Mouse (Mus musculus): Measurements from ENCODE around the gene Cnn3.

Cnn3 gene

DNA sequence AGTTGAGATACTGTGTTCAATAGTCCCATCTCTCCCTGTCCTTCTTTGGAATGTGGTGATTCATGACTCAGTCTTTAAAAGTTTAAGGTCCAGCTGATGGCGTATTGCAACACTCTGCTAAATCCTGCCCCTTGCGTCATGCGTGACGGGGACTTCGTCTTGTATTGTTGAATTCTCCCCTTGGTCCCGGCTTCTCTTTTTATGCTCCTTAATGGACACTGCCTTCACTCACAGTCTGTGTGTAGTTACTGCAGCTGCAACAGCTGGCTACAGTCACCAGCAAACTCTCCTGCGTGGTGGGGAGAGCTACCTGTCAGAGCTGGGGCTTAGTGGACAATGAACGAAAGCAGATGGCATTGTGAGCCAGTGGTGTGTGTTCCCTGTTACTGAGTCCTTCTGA is 23.2 kb downstream of the Cnn3 start:
- DNase-seq (ENCODE audit: extremely low spot score): no peak

GRCm38 (mm10) chr3:121451404-121451803 is 25.1 kb downstream of the Cnn3 start:
- no peak for DNase-seq (ENCODE audit: extremely low spot score)

- no peak for DNase-seq (ENCODE audit: extremely low spot score)
Observed at GRCm38 (mm10) chr3:121458545-121459492, 32.5 kb downstream of the Cnn3 start.

GRCm38 (mm10) chr3:121460473-121461193 is 34.3 kb downstream of the Cnn3 start:
- no peak for DNase-seq (ENCODE audit: extremely low spot score)

- DNase-seq (ENCODE audit: extremely low spot score): no peak
Observed at GRCm38 (mm10) chr3:121461477-121461876, 35.2 kb downstream of the Cnn3 start.

GRCm38 (mm10) chr3:121462782-121463181 is 36.5 kb downstream of the Cnn3 start:
- DNase-seq (ENCODE audit: extremely low spot score): no peak

DNA sequence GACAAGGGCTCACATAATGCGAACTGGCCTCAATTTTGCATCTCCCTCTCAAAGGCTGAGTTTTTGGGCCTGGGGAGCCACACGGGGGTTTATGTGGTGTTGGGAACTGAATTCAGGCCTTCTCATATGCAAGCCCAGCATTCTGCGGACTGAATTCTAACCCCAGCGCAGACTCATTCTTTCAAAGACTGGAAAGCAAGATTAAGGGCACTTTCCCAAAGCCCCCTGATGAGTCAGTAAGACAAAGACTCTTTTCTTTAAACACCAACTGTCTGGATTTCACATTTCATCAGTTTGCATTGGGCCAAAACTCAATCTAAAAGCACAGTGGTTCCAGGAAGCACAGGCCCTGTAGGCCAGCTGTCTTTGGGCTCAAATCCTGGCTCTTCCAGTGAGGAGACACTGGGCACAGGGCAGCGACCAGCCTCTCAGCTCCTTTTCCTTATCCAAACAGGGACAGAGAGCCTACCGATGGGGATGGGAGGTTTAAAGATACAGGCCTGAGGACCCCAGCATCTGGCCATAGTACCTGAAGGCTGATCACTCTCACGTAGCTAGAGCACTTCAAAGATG is 38.5 kb downstream of the Cnn3 start:
- no peak for DNase-seq (ENCODE audit: extremely low spot score)

- DNase-seq (ENCODE audit: extremely low spot score): no peak
Observed at GRCm38 (mm10) chr3:121465795-121466194, 39.5 kb downstream of the Cnn3 start.

DNA sequence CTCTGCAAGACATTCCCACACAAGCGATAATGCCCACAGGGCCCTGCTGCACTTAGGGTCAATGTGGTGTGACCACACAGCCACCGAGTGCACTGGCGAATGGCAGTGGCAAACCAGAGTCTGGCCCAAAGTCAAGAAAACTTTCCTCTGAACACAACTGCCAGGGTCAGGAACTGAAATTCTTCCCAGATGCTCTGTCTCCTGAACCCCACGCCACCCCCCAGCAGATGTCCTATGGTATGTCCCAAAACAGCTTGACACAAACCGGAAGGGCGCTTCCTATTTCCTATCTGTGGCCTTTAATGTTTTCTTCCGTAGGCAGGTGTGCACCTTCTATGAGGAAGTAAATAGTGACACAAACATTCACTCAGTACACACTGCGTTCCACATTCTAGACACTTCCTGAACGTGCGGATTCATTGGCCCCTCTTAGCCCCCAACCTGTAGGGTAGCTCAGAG is 40.8 kb downstream of the Cnn3 start:
- no peak for DNase-seq (ENCODE audit: extremely low spot score)

GRCm38 (mm10) chr3:121468136-121468535 is 41.8 kb downstream of the Cnn3 start:
- no peak for DNase-seq (ENCODE audit: extremely low spot score)

- peak; percentile 75 for DNase-seq (ENCODE audit: extremely low spot score)
Observed at GRCm38 (mm10) chr3:121469185-121469975, 43.1 kb downstream of the Cnn3 start.

GRCm38 (mm10) chr3:121471703-121472102 is 45.4 kb downstream of the Cnn3 start:
- DNase-seq (ENCODE audit: extremely low spot score): no peak

DNA sequence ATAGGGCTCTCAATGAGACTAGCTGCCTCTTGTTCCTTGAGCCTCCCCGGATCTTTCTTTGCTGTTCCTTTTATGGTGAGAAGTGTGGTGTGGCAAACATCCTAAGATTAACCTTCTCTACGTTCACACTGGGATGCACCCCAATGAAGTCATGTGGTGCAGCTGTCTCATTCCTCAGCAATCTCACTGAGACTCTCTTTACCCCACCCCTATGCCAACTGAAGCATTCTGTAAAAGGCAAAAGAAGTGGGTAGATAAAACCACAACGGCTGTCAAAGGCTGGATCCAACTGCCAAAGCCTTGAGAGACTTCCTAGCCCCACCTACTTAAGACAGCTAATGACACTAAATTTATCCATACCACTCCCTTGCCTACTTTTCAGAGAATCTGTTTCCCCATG is 48.4 kb downstream of the Cnn3 start:
- no peak for DNase-seq (ENCODE audit: extremely low spot score)

- no peak for DNase-seq (ENCODE audit: extremely low spot score)
Observed at GRCm38 (mm10) chr3:121480030-121480960, 54.0 kb downstream of the Cnn3 start.

- no peak for DNase-seq (ENCODE audit: extremely low spot score)
Observed at GRCm38 (mm10) chr3:121480961-121481436, 54.7 kb downstream of the Cnn3 start.

DNA sequence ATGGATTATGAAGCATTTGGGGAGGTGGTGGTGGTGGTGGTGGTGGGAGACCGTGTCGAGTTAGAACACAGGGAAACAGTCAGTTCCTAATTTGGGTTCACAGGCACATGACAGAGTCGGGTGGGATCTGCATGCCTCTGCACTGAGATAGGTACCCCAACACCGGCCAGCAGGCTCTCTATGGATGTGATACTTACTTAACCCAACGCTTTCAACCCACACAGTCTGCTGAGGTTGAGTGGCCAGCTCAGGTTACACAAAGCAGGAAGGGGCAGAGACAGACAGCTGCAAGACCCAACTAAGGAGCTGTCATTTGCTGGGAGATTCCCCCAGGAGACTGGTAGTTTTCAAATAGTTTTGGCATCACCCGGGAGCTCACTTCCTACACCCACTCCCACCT is 55.3 kb downstream of the Cnn3 start:
- no peak for DNase-seq (ENCODE audit: extremely low spot score)

- DNase-seq (ENCODE audit: extremely low spot score): no peak
Observed at GRCm38 (mm10) chr3:121483266-121484161, 57.2 kb downstream of the Cnn3 start.

- no peak for DNase-seq (ENCODE audit: extremely low spot score)
Observed at GRCm38 (mm10) chr3:121485201-121485600, 58.9 kb downstream of the Cnn3 start.

DNA sequence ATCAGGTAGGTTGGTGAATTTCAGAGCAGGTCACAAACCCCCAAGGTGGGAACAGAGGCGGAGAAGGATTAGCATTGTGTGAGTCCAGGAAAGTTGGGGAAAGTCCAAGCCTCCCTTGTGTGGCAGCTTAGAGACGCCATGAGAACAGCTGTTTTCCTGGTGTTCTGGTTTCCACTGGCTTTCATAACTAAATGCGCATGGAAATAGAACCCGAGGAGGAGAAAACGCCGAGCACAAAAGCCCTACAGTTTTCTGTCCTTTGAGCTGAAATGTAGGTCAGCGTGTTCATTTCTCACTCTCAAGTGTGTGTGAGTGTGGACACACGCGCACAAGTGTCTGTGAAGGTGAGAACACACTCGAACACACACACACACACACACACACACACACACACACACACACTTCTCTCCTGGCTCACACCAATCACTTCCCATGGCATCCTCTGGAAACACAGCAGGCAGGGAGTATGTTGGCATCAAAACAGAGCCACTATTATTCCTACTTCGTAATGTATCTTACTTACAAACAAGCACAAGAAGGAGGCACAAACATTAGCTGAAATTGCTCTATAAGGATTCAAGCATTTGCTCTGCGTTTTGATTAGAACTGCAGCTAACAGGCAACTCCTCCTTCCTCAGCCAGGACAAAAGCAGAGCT is 63.3 kb downstream of the Cnn3 start:
- DNase-seq (ENCODE audit: extremely low spot score): no peak
